Mouse (Mus musculus) small intestine, adult 2 months (tissue): ENCODE measurements at regions not wholly inside any gene's neighbourhood (a gene's known extent, or its start where the extent isn't known, plus 50 kb on each side); places are given as distances from the start of the nearest gene placed in this dataset.

Experiments
- CTCF ChIP-seq: fragments of 200-500 bp; IDR thresholded peaks from 2 replicates; pipeline ENCODE4 v1.5.1; 2012; ENCODE audit warnings: low read depth, mild to moderate bottlenecking, control low read depth, inconsistent platforms, low read length, moderate library complexity, mixed read lengths; ENCODE audit not compliant: insufficient replicate concordance, insufficient read length; ENCODE audit errors: extremely low read depth
- POLR2A ChIP-seq: fragments of 200-500 bp; IDR thresholded peaks from 2 replicates; pipeline ENCODE4 v1.6.1; 2012; ENCODE audit warnings: low read depth, mild to moderate bottlenecking, control low read depth, inconsistent platforms, low read length, moderate library complexity

- TF ChIP-seq CTCF = no peak
- no peak for TF ChIP-seq POLR2A
Observed at GRCm38 (mm10) chr14:99373682-99374081, 75.2 kb downstream of the Klf5 start.
